Mouse (Mus musculus) cerebellum, adult 2 months (tissue): Measurements from ENCODE around the gene Lin9.

Experiments
- CTCF ChIP-seq: fragments of 200-500 bp; IDR thresholded peaks from 2 replicates; pipeline ENCODE4 v1.5.1; 2011; ENCODE audit warnings: low read depth, mild to moderate bottlenecking, control low read depth, low read length, moderate library complexity, borderline replicate concordance; ENCODE audit not compliant: insufficient read depth
- POLR2A ChIP-seq: fragments of 200-500 bp; IDR thresholded peaks from 2 replicates; pipeline ENCODE4 v1.6.1; 2011; ENCODE audit warnings: low read length, control low read depth, borderline replicate concordance; ENCODE audit not compliant: insufficient read depth

DNA sequence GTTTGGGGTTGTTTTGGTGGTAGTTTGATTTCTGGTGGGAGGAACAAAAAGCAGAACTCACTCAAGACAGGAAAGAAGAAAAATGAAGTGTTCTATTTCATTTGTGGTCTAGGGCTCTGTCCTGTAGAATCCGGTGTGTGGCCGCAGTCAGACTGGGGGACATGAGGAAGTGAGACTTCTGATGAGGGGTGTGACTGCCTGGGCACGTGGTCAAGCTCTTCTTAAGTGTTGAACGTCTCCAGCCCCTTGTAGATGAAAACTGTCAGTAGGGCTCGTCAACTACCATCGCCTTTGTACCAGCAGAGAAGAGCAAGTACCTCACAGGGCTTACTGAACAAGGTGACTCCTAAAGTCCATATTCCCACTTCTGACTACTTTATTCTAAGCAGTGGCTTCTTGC is 39.1 kb upstream of the Lin9 start:
- no peak for TF ChIP-seq POLR2A
- no peak for TF ChIP-seq CTCF
